Mouse (Mus musculus): ENCODE measurements around the gene Zbtb39. TPM values are rescaled to one million over a fixed set of nuclear protein-coding genes. Genes with fewer than 3 reads are reported as not detected.

Zbtb39 gene
- polyA plus RNA-seq, 1 experiment from 2014 or later: 1.0 TPM

- Histone ChIP-seq H3K27me3 (ENCODE audit: insufficient read depth, low read length) (no peaks in the 10 kb centered on the region), H3K27ac (ENCODE audit: low read depth) (no peak overlapping the region), H3K4me2 (ENCODE audit: low read depth, low read length) (no peak overlapping the region), H3K4me3 (ENCODE audit: low read depth, low read length) (no peak overlapping the region), H3K9ac (replicated peaks) (no peak overlapping the region), H3K36me3 (replicated peaks; ENCODE audit: insufficient read depth, low read length) (no peaks in the 10 kb centered on the region; the same call in 1 of the 2 replicates), H3K4me1 (ENCODE audit: insufficient read depth) (no peaks in the 10 kb centered on the region), H3K9me3 (ENCODE audit: low read length) (no peaks in the 10 kb centered on the region)
- ATAC-seq (no peak), DNase-seq (no peak)
- WGBS (ENCODE audit: insufficient replicate concordance): 54% methylated on average over 2 of the region's 2 CpGs
- no peak for TF ChIP-seq CTCF (IDR thresholded peaks at IDR 0.05; ENCODE audit: low read depth)
- TF ChIP-seq EP300 (IDR thresholded peaks at IDR 0.05; ENCODE audit: low read depth): no peak
Measured at GRCm38 (mm10) chr10:127704293-127704692, 35.0 kb upstream of the Zbtb39 start.

GRCm38 (mm10) chr10:127704766-127705220 lies 34.5 kb upstream of the Zbtb39 start, which contains the start of gene Myo1a:
Gene Myo1a, plus strand, starts transcription at chr10:127705170.
- 49% methylated on average over 2 of the region's 2 CpGs for WGBS (ENCODE audit: insufficient replicate concordance)
- Histone ChIP-seq H3K4me1 (ENCODE audit: insufficient read depth) (no peaks in the 10 kb centered on the region), H3K9me3 (ENCODE audit: low read length) (no peaks in the 10 kb centered on the region), H3K9ac (replicated peaks) (no peak within 1 kb of the TSS), H3K36me3 (replicated peaks; ENCODE audit: insufficient read depth, low read length) (no peaks in the 10 kb centered on the region), H3K4me3 (ENCODE audit: low read depth, low read length) (no peak within 1 kb of the TSS), H3K27me3 (ENCODE audit: insufficient read depth, low read length) (no peaks in the 10 kb centered on the region), H3K4me2 (ENCODE audit: low read depth, low read length) (no peak within 1 kb of the TSS), H3K27ac (ENCODE audit: low read depth) (no peak within 1 kb of the TSS)
- TF ChIP-seq CTCF (IDR thresholded peaks at IDR 0.05; ENCODE audit: low read depth): 0 out of 2 replicates have a peak, but pooled peaks have one; percentile 9
- TF ChIP-seq EP300 (IDR thresholded peaks at IDR 0.05; ENCODE audit: low read depth): no peak
- DNase-seq (no peak), ATAC-seq (no peak)

- Histone ChIP-seq H3K9me3 (ENCODE audit: low read length) (no peaks in the 10 kb centered on the region), H3K27me3 (ENCODE audit: insufficient read depth, low read length) (no peaks in the 10 kb centered on the region), H3K27ac (ENCODE audit: low read depth) (no peak overlapping the region), H3K4me3 (ENCODE audit: low read depth, low read length) (no peak overlapping the region), H3K4me1 (ENCODE audit: insufficient read depth) (no peaks in the 10 kb centered on the region), H3K36me3 (replicated peaks; ENCODE audit: insufficient read depth, low read length) (no peaks in the 10 kb centered on the region), H3K9ac (replicated peaks) (no peak overlapping the region), H3K4me2 (ENCODE audit: low read depth, low read length) (no peak overlapping the region)
- WGBS (ENCODE audit: insufficient replicate concordance): 58% methylated on average over 4 of the region's 4 CpGs
- DNase-seq: no peak
- TF ChIP-seq CTCF (IDR thresholded peaks at IDR 0.05; ENCODE audit: low read depth): no peak
- TF ChIP-seq EP300 (IDR thresholded peaks at IDR 0.05; ENCODE audit: low read depth): no peak
- no peak for ATAC-seq
Measured at GRCm38 (mm10) chr10:127705783-127706182, 33.6 kb upstream of the Zbtb39 start.

- H3K27ac ChIP-seq (ENCODE audit: low read depth): no peak overlapping the region
- no peaks in the 10 kb centered on the region for H3K36me3 ChIP-seq (replicated peaks; ENCODE audit: insufficient read depth, low read length)
- no peak overlapping the region for H3K4me3 ChIP-seq (ENCODE audit: low read depth, low read length)
- H3K27me3 ChIP-seq (ENCODE audit: insufficient read depth, low read length): no peaks in the 10 kb centered on the region
- H3K9ac ChIP-seq (replicated peaks): no peak overlapping the region
- TF ChIP-seq CTCF (IDR thresholded peaks at IDR 0.05; ENCODE audit: low read depth) (0 out of 2 replicates have a peak, but pooled peaks have one; percentile 2), EP300 (IDR thresholded peaks at IDR 0.05; ENCODE audit: low read depth) (no peak)
- no peaks in the 10 kb centered on the region for H3K4me1 ChIP-seq (ENCODE audit: insufficient read depth)
- H3K4me2 ChIP-seq (ENCODE audit: low read depth, low read length): no peak overlapping the region
- DNase-seq: no peak
- 61% methylated on average over 7 of the region's 7 CpGs for WGBS (ENCODE audit: insufficient replicate concordance)
- ATAC-seq: no peak
- no peaks in the 10 kb centered on the region for H3K9me3 ChIP-seq (ENCODE audit: low read length)
Measured at GRCm38 (mm10) chr10:127707721-127708120, 31.6 kb upstream of the Zbtb39 start.

- DNase-seq: no peak
- Histone ChIP-seq H3K4me1 (ENCODE audit: insufficient read depth) (no peaks in the 10 kb centered on the region), H3K27ac (ENCODE audit: low read depth) (no peak overlapping the region), H3K9me3 (ENCODE audit: low read length) (no peaks in the 10 kb centered on the region), H3K9ac (replicated peaks) (no peak overlapping the region), H3K36me3 (replicated peaks; ENCODE audit: insufficient read depth, low read length) (no peaks in the 10 kb centered on the region), H3K4me3 (ENCODE audit: low read depth, low read length) (no peak overlapping the region), H3K27me3 (ENCODE audit: insufficient read depth, low read length) (no peaks in the 10 kb centered on the region), H3K4me2 (ENCODE audit: low read depth, low read length) (no peak overlapping the region)
- no peak for ATAC-seq
- TF ChIP-seq CTCF (IDR thresholded peaks at IDR 0.05; ENCODE audit: low read depth): no peak
- no peak for TF ChIP-seq EP300 (IDR thresholded peaks at IDR 0.05; ENCODE audit: low read depth)
- 74% methylated on average over 3 of the region's 3 CpGs for WGBS (ENCODE audit: insufficient replicate concordance)
Measured at GRCm38 (mm10) chr10:127708850-127709370, 30.4 kb upstream of the Zbtb39 start.

GRCm38 (mm10) chr10:127710331-127710730 lies 29.0 kb upstream of the Zbtb39 start:
- DNase-seq: no peak
- ATAC-seq: no peak
- no peak overlapping the region for H3K4me2 ChIP-seq (ENCODE audit: low read depth, low read length)
- H3K27ac ChIP-seq (ENCODE audit: low read depth): no peak overlapping the region
- TF ChIP-seq EP300 (IDR thresholded peaks at IDR 0.05; ENCODE audit: low read depth) (no peak), CTCF (IDR thresholded peaks at IDR 0.05; ENCODE audit: low read depth) (no peak)
- WGBS (ENCODE audit: insufficient replicate concordance): 77% methylated on average over 13 of the region's 13 CpGs
- no peak overlapping the region for H3K4me3 ChIP-seq (ENCODE audit: low read depth, low read length)
- H3K9me3 ChIP-seq (ENCODE audit: low read length): no peaks in the 10 kb centered on the region
- no peaks in the 10 kb centered on the region for H3K4me1 ChIP-seq (ENCODE audit: insufficient read depth)
- H3K36me3 ChIP-seq (replicated peaks; ENCODE audit: insufficient read depth, low read length): no peaks in the 10 kb centered on the region
- H3K9ac ChIP-seq (replicated peaks): no peak overlapping the region
- H3K27me3 ChIP-seq (ENCODE audit: insufficient read depth, low read length): no peaks in the 10 kb centered on the region
